Mouse (Mus musculus) neural tube, embryonic 11.5 days (tissue): Measurements from ENCODE around the gene Ddx4. TPM values are rescaled to one million over a fixed set of nuclear protein-coding genes. Genes with fewer than 3 reads are reported as not detected.

Experiments
- ATAC-seq: fragments of 200-750 bp; cut with Nextera tagmentation; 2 replicates; pipeline ENCODE4 v1.8.0; 2017; ENCODE audit warnings: moderate number of reproducible peaks, mild to moderate bottlenecking, moderate TSS enrichment, moderate library complexity; ENCODE audit not compliant: insufficient read depth, low FRiP score, low TSS enrichment
- DNase-seq: peaks from one replicate; pipeline ENCODE4 v3.0.0-alpha.2; 2015; ENCODE audit warnings: low spot score
- H3K27ac ChIP-seq: fragments of 300-500 bp; sonication (generic); 2 replicates; pipeline ENCODE4 v1.5.1; 2014; ENCODE audit warnings: low read depth, mild to moderate bottlenecking, low read length
- H3K27me3 ChIP-seq: fragments of 300-500 bp; sonication (generic); 2 replicates; pipeline ENCODE4 v1.6.1; 2014; ENCODE audit warnings: mild to moderate bottlenecking, low read length, mixed read lengths; ENCODE audit not compliant: control insufficient read depth, insufficient read depth
- H3K36me3 ChIP-seq: fragments of 300-500 bp; sonication (generic); 2 replicates; pipeline ENCODE4 v1.6.1; 2014; ENCODE audit warnings: mild to moderate bottlenecking, low read length, moderate library complexity, mixed read lengths; ENCODE audit not compliant: control insufficient read depth, insufficient read depth
- H3K4me1 ChIP-seq: fragments of 300-500 bp; sonication (generic); 2 replicates; pipeline ENCODE4 v1.6.1; 2014; ENCODE audit warnings: low read length, mixed read lengths; ENCODE audit not compliant: control insufficient read depth, insufficient read depth
- H3K4me2 ChIP-seq: fragments of 300-500 bp; sonication (generic); 2 replicates; pipeline ENCODE4 v1.6.1; 2014; ENCODE audit warnings: low read depth, mild to moderate bottlenecking, moderate library complexity
- H3K4me3 ChIP-seq: fragments of 300-500 bp; sonication (generic); 2 replicates; pipeline ENCODE4 v1.5.1; 2014; ENCODE audit warnings: low read depth, low read length
- H3K9ac ChIP-seq: fragments of 300-500 bp; sonication (generic); 2 replicates; pipeline ENCODE4 v1.6.1; 2014; ENCODE audit warnings: mild to moderate bottlenecking, low read length
- H3K9me3 ChIP-seq: fragments of 300-500 bp; sonication (generic); 2 replicates; pipeline ENCODE4 v1.6.1; 2016; ENCODE audit warnings: low read length; ENCODE audit not compliant: control insufficient read depth
- WGBS: fragments of 180-500 bp; shearing (Covaris S2); extraction: QIAGEN DNeasy Blood & Tissue Kit; methylation state at CpG from one replicate; pipeline ENCODE4 v1.1.7; 2014; 5-methylcytosine and 5-hydroxymethylcytosine counted together
- polyA plus RNA-seq: library from polyadenylated mRNA; unstranded; fragments of >200 nt; fragmentation: Nextera tagmentation; extraction: Ambion mirVana; gene quantifications from 2 replicates; pipeline ENCODE4 v1.2.1, GENCODE M21; 2014

Gene Ddx4
- polyA plus RNA-seq, 1 experiment from 2014 or later: 1.0 TPM

- Histone ChIP-seq H3K27ac (no peak overlapping the region), H3K4me1 (no peaks in the 10 kb centered on the region), H3K27me3 (no peaks in the 10 kb centered on the region), H3K9me3 (no peaks in the 10 kb centered on the region), H3K9ac (no peak overlapping the region), H3K4me2 (no peak overlapping the region), H3K4me3 (no peak overlapping the region), H3K36me3 (no peaks in the 10 kb centered on the region)
- ATAC-seq (no peak), DNase-seq (no peak)
- WGBS: 84% methylated on average over 6 of the region's 6 CpGs
Measured at GRCm38 (mm10) chr13:112672797-112673196, 20.5 kb upstream of the Ddx4 start.

GRCm38 (mm10) chr13:112671708-112672107, 19.4 kb upstream of the Ddx4 start:
- ATAC-seq (no peak), DNase-seq (no peak)
- Histone ChIP-seq H3K36me3 (no peaks in the 10 kb centered on the region), H3K27me3 (no peaks in the 10 kb centered on the region), H3K4me3 (no peak overlapping the region), H3K4me1 (no peaks in the 10 kb centered on the region), H3K27ac (no peak overlapping the region), H3K4me2 (no peak overlapping the region), H3K9me3 (no peaks in the 10 kb centered on the region), H3K9ac (no peak overlapping the region)
- 78% methylated on average over 13 of the region's 13 CpGs for WGBS

- H3K36me3 ChIP-seq: no peaks in the 10 kb centered on the region
- H3K9me3 ChIP-seq: no peaks in the 10 kb centered on the region
- ATAC-seq: no peak
- no peak overlapping the region for H3K9ac ChIP-seq
- H3K4me3 ChIP-seq: no peak overlapping the region
- no peaks in the 10 kb centered on the region for H3K4me1 ChIP-seq
- no peak for DNase-seq
- H3K27me3 ChIP-seq: no peaks in the 10 kb centered on the region
- no peak overlapping the region for H3K27ac ChIP-seq
- no peak overlapping the region for H3K4me2 ChIP-seq
- WGBS: 90% methylated on average over 9 of the region's 9 CpGs
Measured at GRCm38 (mm10) chr13:112667215-112667614, 14.9 kb upstream of the Ddx4 start.

- Histone ChIP-seq H3K4me3 (no peak overlapping the region), H3K4me2 (no peak overlapping the region), H3K9me3 (no peaks in the 10 kb centered on the region), H3K4me1 (0 out of 2 replicates have a peak, but pooled peaks cover 1% of the 10 kb centered on the region), H3K27ac (no peak overlapping the region), H3K27me3 (no peaks in the 10 kb centered on the region), H3K9ac (no peak overlapping the region), H3K36me3 (no peaks in the 10 kb centered on the region)
- ATAC-seq (no peak), DNase-seq (no peak)
- 87% methylated on average over 10 of the region's 10 CpGs for WGBS
Measured at GRCm38 (mm10) chr13:112666433-112667024, 14.3 kb upstream of the Ddx4 start.

- 82% methylated on average over 2 of the region's 2 CpGs for WGBS
- 0 out of 2 replicates have a peak, but pooled peaks cover 9% of the 10 kb centered on the region for H3K4me1 ChIP-seq
- H3K27ac ChIP-seq: no peak overlapping the region
- no peak for ATAC-seq
- H3K36me3 ChIP-seq: no peaks in the 10 kb centered on the region
- no peak for DNase-seq
- no peaks in the 10 kb centered on the region for H3K27me3 ChIP-seq
- H3K9me3 ChIP-seq: no peaks in the 10 kb centered on the region
- H3K4me2 ChIP-seq: no peak overlapping the region
- no peak overlapping the region for H3K4me3 ChIP-seq
- no peak overlapping the region for H3K9ac ChIP-seq
Measured at GRCm38 (mm10) chr13:112661687-112662086, 9.4 kb upstream of the Ddx4 start.

- under 1% methylated on average over 33 of the region's 33 CpGs for WGBS
- no peak within 1 kb of the TSS for H3K27ac ChIP-seq
Measured at GRCm38 (mm10) chr13:112660574-112661381, 8.5 kb upstream of the Ddx4 start, which contains the start of gene Slc38a9. Gene Slc38a9 (plus strand): TSS chr13:112660751.

GRCm38 (mm10) chr13:112659986-112660573, 7.8 kb upstream of the Ddx4 start:
- Histone ChIP-seq H3K4me3 (peak overlapping the region; percentile 80), H3K9me3 (no peaks in the 10 kb centered on the region), H3K36me3 (no peaks in the 10 kb centered on the region), H3K4me1 (0 out of 2 replicates have a peak, but pooled peaks cover 9% of the 10 kb centered on the region), H3K27ac (no peak overlapping the region), H3K27me3 (no peaks in the 10 kb centered on the region), H3K9ac (0 out of 2 replicates have a peak overlapping the region, but pooled peaks have one; percentile 5), H3K4me2 (peak overlapping the region; percentile 40)
- ATAC-seq (peak; percentile 67), DNase-seq (no peak)
- 5% methylated on average over 10 of the region's 10 CpGs for WGBS

More at GRCm38 (mm10) chr13:112660574-112661381, 8.5 kb upstream of the Ddx4 start, which contains the start of gene Slc38a9:
- H3K36me3 ChIP-seq: no peaks in the 10 kb centered on the region
- no peaks in the 10 kb centered on the region for H3K27me3 ChIP-seq
- H3K4me3 ChIP-seq: peak within 1 kb of the TSS; percentile 80
- peak; percentile 98 for ATAC-seq
- H3K9ac ChIP-seq: peak within 1 kb of the TSS; percentile 70
- H3K4me1 ChIP-seq: 0 out of 2 replicates have a peak, but pooled peaks cover 9% of the 10 kb centered on the region
- peak; percentile 92 for DNase-seq
- H3K4me2 ChIP-seq: peak within 1 kb of the TSS; percentile 75
- H3K9me3 ChIP-seq: no peaks in the 10 kb centered on the region

GRCm38 (mm10) chr13:112651183-112651582, 1.1 kb downstream of the Ddx4 start:
- Histone ChIP-seq H3K27ac (no peak overlapping the region), H3K36me3 (no peaks in the 10 kb centered on the region), H3K27me3 (no peaks in the 10 kb centered on the region), H3K4me3 (no peak overlapping the region), H3K9ac (no peak overlapping the region), H3K4me2 (no peak overlapping the region), H3K9me3 (peaks cover 7% of the 10 kb centered on the region), H3K4me1 (no peaks in the 10 kb centered on the region)
- ATAC-seq (no peak), DNase-seq (no peak)
- 82% methylated on average over 3 of the region's 3 CpGs for WGBS
